Mouse (Mus musculus) spleen, adult 2 months (tissue): ENCODE data around the gene a.

Experiments used
- CTCF ChIP-seq: fragments of 200-500 bp; IDR thresholded peaks from 2 replicates; pipeline ENCODE4 v1.5.1; 2011; ENCODE audit warnings: mild to moderate bottlenecking, inconsistent platforms; ENCODE audit not compliant: insufficient read depth, insufficient read length, insufficient replicate concordance; ENCODE audit errors: extremely low read depth
- POLR2A ChIP-seq: fragments of 200-500 bp; IDR thresholded peaks from 2 replicates; pipeline ENCODE4 v1.6.1; 2011; ENCODE audit warnings: low read depth, low read length, inconsistent platforms

DNA sequence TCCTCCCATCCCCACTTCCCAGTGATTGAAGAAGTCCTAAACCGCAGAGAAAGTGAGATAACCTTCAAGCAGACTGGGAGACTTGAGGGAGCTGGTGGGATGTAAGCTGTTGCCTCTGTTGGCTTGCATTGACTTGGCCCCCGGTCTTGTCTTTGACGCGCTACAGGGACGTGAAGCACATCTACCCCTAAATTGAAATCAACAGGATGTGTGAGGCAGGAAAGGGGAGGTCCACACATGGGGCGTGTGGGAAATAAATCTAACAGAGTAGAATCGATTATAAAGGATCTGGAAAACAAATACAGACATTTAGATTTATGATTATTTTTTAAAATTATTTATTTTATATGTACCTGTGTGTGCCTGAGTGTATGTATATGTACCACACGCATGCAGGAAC lies 200.2 kb downstream of the a start:
- TF ChIP-seq CTCF (no peak), POLR2A (no peak)
